Mouse (Mus musculus) bone marrow macrophage, adult 2 months (primary cell): ENCODE measurements around the gene Ptchd1.

Experiments
- CTCF ChIP-seq: IDR thresholded peaks from 2 replicates; pipeline ENCODE4 v1.5.1; 2012; ENCODE audit warnings: low read depth, mild to moderate bottlenecking, low read length, moderate library complexity
- POLR2A ChIP-seq: IDR thresholded peaks from 2 replicates; pipeline ENCODE4 v1.6.1; 2012; ENCODE audit warnings: mild to moderate bottlenecking, low read depth, low read length, borderline replicate concordance

DNA sequence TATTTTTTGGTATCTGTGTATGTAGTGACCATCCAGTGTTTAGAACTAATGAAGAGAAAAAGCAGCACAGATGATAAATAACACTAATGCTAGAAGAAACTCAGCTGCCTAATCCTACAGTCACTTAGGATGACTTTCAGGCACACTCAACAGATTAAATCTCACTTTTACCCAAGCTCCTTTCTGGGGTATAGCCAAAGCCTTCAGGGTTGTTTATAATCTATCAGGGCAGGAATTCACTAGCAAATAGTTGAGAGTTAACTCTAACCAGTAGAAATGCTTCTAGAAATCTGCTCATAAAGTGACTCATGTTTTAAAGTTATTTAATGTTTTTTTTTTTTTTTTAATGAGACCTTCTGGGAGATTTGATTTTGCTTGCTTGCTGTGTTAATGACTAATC is 43.8 kb downstream of the Ptchd1 start:
- TF ChIP-seq POLR2A (no peak), CTCF (no peak)
